Mouse (Mus musculus): ENCODE measurements around the gene Gm6401. TPM values are rescaled to one million over a fixed set of nuclear protein-coding genes. Genes with fewer than 3 reads are reported as not detected.
"Not testable (repeated sequence)": the region's sequence is repeated elsewhere in the genome, so short reads cannot be mapped to it uniquely, and the experiment has no call there.

Gm6401 gene
- total RNA-seq (2017): not detected in 3 replicates

- ATAC-seq (replicated peaks; ENCODE audit: insufficient number of reproducible peaks, low FRiP score, low TSS enrichment, poor library complexity, severe bottlenecking): not testable (repeated sequence)
These were observed at the start of gene Gm6401 for GRCm38 (mm10) chr14:41967827-41968226. Gene Gm6401, minus strand, starts transcription at chr14:41967927.

GRCm38 (mm10) chr14:41983225-41983624 is 15.5 kb upstream of the Gm6401 start, which contains the start of gene Gm3543:
Gene Gm3543, minus strand, starts transcription at chr14:41983325.
- ATAC-seq (replicated peaks; ENCODE audit: insufficient number of reproducible peaks, low FRiP score, low TSS enrichment, poor library complexity, severe bottlenecking): not testable (repeated sequence)

GRCm38 (mm10) chr14:41968596-41968995 is 869 bp upstream of the Gm6401 start:
- not testable (repeated sequence) for ATAC-seq (replicated peaks; ENCODE audit: insufficient number of reproducible peaks, low FRiP score, low TSS enrichment, poor library complexity, severe bottlenecking)

GRCm38 (mm10) chr14:41964095-41964494 is 3.6 kb downstream of the Gm6401 start:
- ATAC-seq (replicated peaks; ENCODE audit: insufficient number of reproducible peaks, low FRiP score, low TSS enrichment, poor library complexity, severe bottlenecking): not testable (repeated sequence)

GRCm38 (mm10) chr14:41943695-41944094 is 24.0 kb downstream of the Gm6401 start, which contains the start of gene 1700024B05Rik:
Gene 1700024B05Rik, plus strand, starts transcription at chr14:41943995.
- ATAC-seq (replicated peaks; ENCODE audit: insufficient number of reproducible peaks, low FRiP score, low TSS enrichment, poor library complexity, severe bottlenecking): not testable (repeated sequence)

- not testable (repeated sequence) for ATAC-seq (replicated peaks; ENCODE audit: insufficient number of reproducible peaks, low FRiP score, low TSS enrichment, poor library complexity, severe bottlenecking)
These were observed 43.1 kb downstream of the Gm6401 start, which contains the start of gene 1700049E17Rik1 for GRCm38 (mm10) chr14:41924649-41925048. Gene 1700049E17Rik1, plus strand, starts transcription at chr14:41924949.

Other genes with a start within 250 kb of the Gm6401 start
- gene Gm7929, start 217.3 kb downstream of the Gm6401 start, total RNA-seq (2017): not detected in 3 replicates
- gene Gm47189, start 195.5 kb downstream of the Gm6401 start, total RNA-seq (2017): not detected in 3 replicates
- gene Gm7980, start 60.6 kb downstream of the Gm6401 start, total RNA-seq (2017): not detected in 3 replicates
- not detected in 3 replicates for gene 1700049E17Rik1, start 43.0 kb downstream of the Gm6401 start, total RNA-seq (2017)
- gene 1700024B05Rik, start 23.9 kb downstream of the Gm6401 start, total RNA-seq (2017): not detected in 3 replicates
- not detected in 3 replicates for gene Gm3543, start 15.4 kb upstream of the Gm6401 start, total RNA-seq (2017)
- gene Gm7951, start 149.4 kb upstream of the Gm6401 start, total RNA-seq (2017): not detected in 3 replicates
- gene Gm17027, start 194.7 kb upstream of the Gm6401 start, total RNA-seq (2017): not detected in 3 replicates
- not detected in 3 replicates for gene Gm3573, start 222.9 kb upstream of the Gm6401 start, total RNA-seq (2017)